Mouse (Mus musculus): ENCODE data around the gene Olfr922. TPM values are rescaled to one million over a fixed set of nuclear protein-coding genes. Genes with fewer than 3 reads are reported as not detected.

The Olfr922 gene
- total and polyA plus RNA-seq, 2 experiments from 2014 or later = not detected

- Histone ChIP-seq H3K4me2 (ENCODE audit: low read depth, low read length) (no peak within 1 kb of the TSS), H3K4me3 (ENCODE audit: low read length) (no peak within 1 kb of the TSS), H3K27me3 (ENCODE audit: insufficient read depth, low read length) (no peaks in the 10 kb centered on the region), H3K36me3 (ENCODE audit: insufficient read depth, low read length) (no peaks in the 10 kb centered on the region), H3K9ac (replicated peaks; ENCODE audit: low read length) (no peak within 1 kb of the TSS), H3K27ac (no peak within 1 kb of the TSS), H3K9me3 (ENCODE audit: low read length) (no peaks in the 10 kb centered on the region), H3K4me1 (ENCODE audit: insufficient read depth, low read length) (no peaks in the 10 kb centered on the region)
- 94% methylated on average over 1 of the region's 1 CpGs for WGBS
- no peak for ATAC-seq
- no peak for TF ChIP-seq CTCF (IDR thresholded peaks at IDR 0.05; ENCODE audit: low read depth)
- DNase-seq (ENCODE audit: low spot score) = no peak
Measured at GRCm38 (mm10) chr9:38844149-38844548, 29.7 kb downstream of the Olfr922 start, which contains the start of gene Olfr924. TSS of gene Olfr924 (plus strand) at chr9:38844449.

DNA sequence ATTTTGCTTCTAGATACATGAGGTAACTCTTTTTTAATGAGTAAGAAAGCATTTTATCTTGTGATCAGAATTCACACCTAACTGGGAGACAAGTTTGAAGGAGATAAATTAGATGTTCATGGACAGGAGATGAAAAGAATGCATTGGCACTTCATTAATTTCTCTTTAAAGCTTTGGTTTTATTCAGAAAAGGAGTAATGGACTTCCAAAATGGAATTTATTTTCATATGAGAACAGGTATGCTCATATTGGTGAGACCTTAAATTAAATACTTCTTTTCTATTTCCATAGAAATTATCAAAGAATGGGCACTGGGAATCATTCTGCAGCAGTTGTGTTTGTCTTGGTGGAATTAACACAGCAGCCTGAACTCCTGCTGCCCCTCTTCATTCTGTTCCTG lies 40.3 kb downstream of the Olfr922 start, which contains the start of gene Olfr26:
Olfr26 (plus strand) TSS at position 301 of the 400 bp plus-strand sequence.
- H3K4me3 ChIP-seq (ENCODE audit: low read length) = no peak within 1 kb of the TSS
- H3K27me3 ChIP-seq (ENCODE audit: insufficient read depth, low read length) = no peaks in the 10 kb centered on the region
- H3K4me2 ChIP-seq (ENCODE audit: low read depth, low read length) = no peak within 1 kb of the TSS
- DNase-seq (ENCODE audit: low spot score) = no peak
- ATAC-seq = no peak
- no peaks in the 10 kb centered on the region for H3K4me1 ChIP-seq (ENCODE audit: insufficient read depth, low read length)
- H3K27ac ChIP-seq = no peak within 1 kb of the TSS
- no peak for TF ChIP-seq CTCF (IDR thresholded peaks at IDR 0.05; ENCODE audit: low read depth)
- H3K9me3 ChIP-seq (ENCODE audit: low read length) = no peaks in the 10 kb centered on the region
- H3K36me3 ChIP-seq (ENCODE audit: insufficient read depth, low read length) = no peaks in the 10 kb centered on the region
- H3K9ac ChIP-seq (replicated peaks; ENCODE audit: low read length) = no peak within 1 kb of the TSS

Other genes with a start within 250 kb of the Olfr922 start
- gene Olfr912, start 234.4 kb upstream of the Olfr922 start, total RNA-seq (2014; rRNA removed) = not detected in 2 replicates
- not detected in 2 replicates for gene Olfr912, start 234.4 kb upstream of the Olfr922 start, polyA plus RNA-seq (2015; fragmentation: Nextera tagmentation; extraction: Ambion mirVana)
- not detected in 2 replicates for gene Olfr913, start 221.9 kb upstream of the Olfr922 start, total RNA-seq (2014; rRNA removed)
- gene Olfr913, start 221.9 kb upstream of the Olfr922 start, polyA plus RNA-seq (2015; fragmentation: Nextera tagmentation; extraction: Ambion mirVana) = not detected in 2 replicates
- gene Olfr914, start 209.5 kb upstream of the Olfr922 start, total RNA-seq (2014; rRNA removed) = not detected in 2 replicates
- not detected in 2 replicates for gene Olfr914, start 209.5 kb upstream of the Olfr922 start, polyA plus RNA-seq (2015; fragmentation: Nextera tagmentation; extraction: Ambion mirVana)
- not detected in 2 replicates for gene Olfr916, start 154.7 kb upstream of the Olfr922 start, total RNA-seq (2014; rRNA removed)
- gene Olfr916, start 154.7 kb upstream of the Olfr922 start, polyA plus RNA-seq (2015; fragmentation: Nextera tagmentation; extraction: Ambion mirVana) = not detected in 2 replicates
- not detected in 2 replicates for gene Olfr917, start 148.8 kb upstream of the Olfr922 start, total RNA-seq (2014; rRNA removed)
- not detected in 2 replicates for gene Olfr917, start 148.8 kb upstream of the Olfr922 start, polyA plus RNA-seq (2015; fragmentation: Nextera tagmentation; extraction: Ambion mirVana)
- gene Olfr918, start 140.0 kb upstream of the Olfr922 start, total RNA-seq (2014; rRNA removed) = not detected in 2 replicates
- gene Olfr918, start 140.0 kb upstream of the Olfr922 start, polyA plus RNA-seq (2015; fragmentation: Nextera tagmentation; extraction: Ambion mirVana) = not detected in 2 replicates
- not detected in 2 replicates for gene Olfr919, start 110.9 kb upstream of the Olfr922 start, total RNA-seq (2014; rRNA removed)
- gene Olfr919, start 110.9 kb upstream of the Olfr922 start, polyA plus RNA-seq (2015; fragmentation: Nextera tagmentation; extraction: Ambion mirVana) = not detected in 2 replicates
- 9.2 and 14.1 TPM in 2 replicates for gene Vwa5a, start 96.3 kb upstream of the Olfr922 start, total RNA-seq (2014; rRNA removed)
- 9.4 and 10.2 TPM in 2 replicates for gene Vwa5a, start 96.3 kb upstream of the Olfr922 start, polyA plus RNA-seq (2015; fragmentation: Nextera tagmentation; extraction: Ambion mirVana)
- 0.21 TPM in 1 of 2 replicates, not detected in the other for gene Olfr920, start 62.3 kb upstream of the Olfr922 start, total RNA-seq (2014; rRNA removed)
- gene Olfr920, start 62.3 kb upstream of the Olfr922 start, polyA plus RNA-seq (2015; fragmentation: Nextera tagmentation; extraction: Ambion mirVana) = 0.03 and 0.06 TPM in 2 replicates
- not detected in 2 replicates for gene Olfr921, start 41.5 kb upstream of the Olfr922 start, total RNA-seq (2014; rRNA removed)
- not detected in 2 replicates for gene Olfr921, start 41.5 kb upstream of the Olfr922 start, polyA plus RNA-seq (2015; fragmentation: Nextera tagmentation; extraction: Ambion mirVana)
- not detected in 2 replicates for gene Olfr923, start 11.9 kb downstream of the Olfr922 start, total RNA-seq (2014; rRNA removed)
- not detected in 2 replicates for gene Olfr923, start 11.9 kb downstream of the Olfr922 start, polyA plus RNA-seq (2015; fragmentation: Nextera tagmentation; extraction: Ambion mirVana)
- not detected in 2 replicates for gene Olfr924, start 29.8 kb downstream of the Olfr922 start, total RNA-seq (2014; rRNA removed)
- gene Olfr924, start 29.8 kb downstream of the Olfr922 start, polyA plus RNA-seq (2015; fragmentation: Nextera tagmentation; extraction: Ambion mirVana) = not detected in 2 replicates
- not detected in 2 replicates for gene Olfr26, start 40.4 kb downstream of the Olfr922 start, total RNA-seq (2014; rRNA removed)
- gene Olfr26, start 40.4 kb downstream of the Olfr922 start, polyA plus RNA-seq (2015; fragmentation: Nextera tagmentation; extraction: Ambion mirVana) = not detected in 2 replicates
- not detected in 2 replicates for gene Olfr926, start 62.5 kb downstream of the Olfr922 start, total RNA-seq (2014; rRNA removed)
- not detected in 2 replicates for gene Olfr926, start 62.5 kb downstream of the Olfr922 start, polyA plus RNA-seq (2015; fragmentation: Nextera tagmentation; extraction: Ambion mirVana)
- gene Olfr930, start 115.2 kb downstream of the Olfr922 start, total RNA-seq (2014; rRNA removed) = not detected in 2 replicates
- not detected in 2 replicates for gene Olfr930, start 115.2 kb downstream of the Olfr922 start, polyA plus RNA-seq (2015; fragmentation: Nextera tagmentation; extraction: Ambion mirVana)
- not detected in 2 replicates for gene Olfr933, start 157.7 kb downstream of the Olfr922 start, total RNA-seq (2014; rRNA removed)
- not detected in 2 replicates for gene Olfr933, start 157.7 kb downstream of the Olfr922 start, polyA plus RNA-seq (2015; fragmentation: Nextera tagmentation; extraction: Ambion mirVana)
- gene Olfr934, start 173.7 kb downstream of the Olfr922 start, total RNA-seq (2014; rRNA removed) = not detected in 2 replicates
- not detected in 2 replicates for gene Olfr934, start 173.7 kb downstream of the Olfr922 start, polyA plus RNA-seq (2015; fragmentation: Nextera tagmentation; extraction: Ambion mirVana)
- not detected in 2 replicates for gene Olfr935, start 185.1 kb downstream of the Olfr922 start, total RNA-seq (2014; rRNA removed)
- gene Olfr935, start 185.1 kb downstream of the Olfr922 start, polyA plus RNA-seq (2015; fragmentation: Nextera tagmentation; extraction: Ambion mirVana) = not detected in 2 replicates
- not detected in 2 replicates for gene Olfr146, start 208.8 kb downstream of the Olfr922 start, total RNA-seq (2014; rRNA removed)
- gene Olfr146, start 208.8 kb downstream of the Olfr922 start, polyA plus RNA-seq (2015; fragmentation: Nextera tagmentation; extraction: Ambion mirVana) = not detected in 2 replicates

Measured in hindbrain, postnatal 0 days (tissue).